Mouse (Mus musculus): Measurements from ENCODE around the gene Spata5.

DNA sequence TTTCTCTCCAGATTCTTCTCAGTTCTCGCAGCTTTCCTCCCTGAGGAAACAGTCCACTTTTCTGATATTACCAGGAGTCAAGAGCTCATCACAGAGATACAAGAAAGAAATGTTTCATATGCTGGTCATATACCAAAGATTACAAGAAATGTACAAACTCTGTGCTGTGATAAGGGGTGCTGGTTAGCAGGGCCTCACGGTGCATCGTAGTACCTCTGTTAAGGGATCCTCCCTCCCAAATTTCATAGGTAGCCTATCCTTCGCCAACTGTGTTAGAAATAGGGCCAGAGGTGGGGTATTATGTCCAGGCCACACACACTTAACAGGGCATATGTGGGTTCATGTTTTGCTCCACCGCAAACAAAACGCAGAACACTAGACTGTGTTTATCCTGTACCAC lies 157.1 kb downstream of the Spata5 start:
- no peak for TF ChIP-seq POLR2A (IDR thresholded peaks at IDR 0.05; ENCODE audit: low read depth, low read length)
- no peak for TF ChIP-seq CTCF (IDR thresholded peaks at IDR 0.05; ENCODE audit: extremely low read depth, insufficient read length, insufficient replicate concordance, low read depth, low read length)

Data from small intestine, adult 2 months (tissue).